Mouse (Mus musculus): Measurements from ENCODE around the gene Klhl31. TPM values are rescaled to one million over a fixed set of nuclear protein-coding genes. Genes with fewer than 3 reads are reported as not detected.

Klhl31 gene
- 100 to 1,000 TPM; 133 to 143 TPM for total RNA-seq (2021)

DNA sequence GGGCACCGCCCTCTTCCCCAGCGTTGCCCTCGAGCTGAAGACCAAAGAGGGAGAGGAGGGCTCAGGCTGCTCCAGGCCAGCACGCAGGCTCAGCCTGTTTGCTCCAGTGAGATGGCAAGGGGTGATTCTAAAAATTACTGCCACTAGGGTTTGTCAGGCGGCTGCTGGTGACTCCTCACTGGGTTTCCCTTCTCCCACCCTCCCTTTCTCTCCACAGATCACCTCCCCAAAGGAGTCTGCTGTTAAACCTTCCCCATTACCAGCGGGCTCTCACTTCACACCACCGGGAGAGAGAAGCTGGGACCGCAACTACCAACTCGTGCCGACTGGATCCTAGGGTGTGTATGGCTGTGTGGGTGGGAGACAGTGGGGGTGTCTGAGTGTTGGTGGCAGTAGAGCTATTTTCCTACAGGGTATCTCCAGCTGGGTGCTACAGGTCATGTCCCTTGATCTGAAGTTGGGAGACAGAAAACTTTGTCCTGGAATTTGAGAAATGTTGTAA is at the start of gene Klhl31:
TSS of gene Klhl31 (plus strand) at position 51 of the 502 bp plus-strand sequence.
- peak in 1 of 2 experiments; percentile 57 for DNase-seq

DNA sequence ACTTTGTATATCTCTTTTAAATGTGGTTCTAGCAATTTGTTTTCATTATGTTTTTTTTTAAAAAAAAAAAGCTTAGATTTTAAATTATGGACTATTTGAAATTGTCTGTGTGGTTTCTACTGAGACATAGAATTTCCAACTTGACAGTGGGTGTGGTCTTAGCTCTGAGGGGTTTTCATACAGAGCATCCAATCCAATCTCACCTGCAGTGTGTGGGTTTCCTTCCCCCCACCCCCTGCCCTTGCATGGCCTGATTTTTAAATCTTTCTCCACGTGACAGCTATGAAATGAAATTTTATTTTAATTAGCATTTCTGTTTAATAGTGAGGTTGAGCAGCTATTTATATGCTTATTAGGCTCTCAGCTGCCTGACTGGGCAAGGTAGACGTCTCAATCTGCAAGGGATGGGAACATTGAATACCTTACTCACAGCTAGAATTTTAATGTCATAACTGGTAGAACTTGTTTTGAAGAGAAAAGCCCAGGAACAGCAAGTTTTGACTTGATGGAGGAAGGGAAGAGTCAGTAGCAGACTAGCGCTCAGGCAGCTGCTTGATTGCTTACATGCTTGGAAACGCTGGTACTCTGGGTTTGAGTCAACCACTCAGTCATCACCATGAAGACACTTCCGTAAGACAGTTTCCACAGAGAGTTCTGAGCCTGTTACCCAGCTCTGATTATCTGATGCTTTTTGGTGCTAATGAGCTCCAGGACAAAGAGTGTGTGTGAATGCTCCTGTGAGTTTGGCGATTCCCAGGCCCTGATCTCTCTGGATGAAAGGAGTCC is 49.3 kb upstream of the Klhl31 start:
- DNase-seq, result no peak
- intact Hi-C loops (cut with DNase I), result no loop called here

More for the DNA sequence above, at the start of gene Klhl31:
- intact Hi-C loops (cut with DNase I), result loop anchor here (2.0 kb wide), 1 partner anchor 24 kb away; no protein-coding TSS in a partner anchor

DNA sequence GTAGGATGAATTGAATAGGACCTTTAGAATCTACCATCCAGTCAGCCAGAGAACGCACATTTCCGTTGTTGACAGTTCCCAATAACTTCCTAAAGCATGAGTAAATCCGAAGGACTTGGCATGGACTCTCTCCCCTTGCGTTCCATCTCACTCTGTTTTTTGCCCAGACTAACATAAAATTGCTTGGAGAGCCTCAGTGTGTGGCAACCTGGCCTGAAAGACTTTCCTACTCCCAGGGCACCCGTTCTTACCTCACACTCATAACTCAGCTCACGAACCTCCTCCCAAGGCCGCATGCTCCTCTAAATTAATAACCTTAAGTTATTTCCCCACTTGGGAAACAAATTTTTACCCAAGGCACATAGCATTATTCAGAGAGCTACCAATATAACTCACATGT is 48.7 kb upstream of the Klhl31 start:
- intact Hi-C loops (cut with DNase I), result no loop called here
- no peak for DNase-seq

DNA sequence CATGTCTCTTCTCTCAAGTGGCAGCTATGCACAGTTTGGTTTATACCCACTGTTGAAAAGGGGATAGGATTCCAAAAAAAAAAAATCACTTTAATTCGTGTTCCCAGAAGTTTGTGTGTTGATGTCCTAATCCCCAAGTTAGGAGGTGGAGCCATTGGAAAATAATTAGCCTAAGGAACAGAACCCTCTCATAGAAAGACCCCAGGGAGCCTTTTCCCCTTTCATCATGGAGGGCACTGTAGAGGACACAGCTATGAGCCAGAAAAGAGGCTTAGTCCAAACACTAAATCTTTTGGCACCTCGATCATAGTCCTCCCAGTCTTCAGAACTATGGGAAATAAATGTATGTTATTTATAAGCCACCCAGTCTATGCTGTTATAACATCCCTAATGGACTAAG is 46.8 kb upstream of the Klhl31 start:
- no peak for DNase-seq
- intact Hi-C loops (cut with DNase I), result no loop called here

DNA sequence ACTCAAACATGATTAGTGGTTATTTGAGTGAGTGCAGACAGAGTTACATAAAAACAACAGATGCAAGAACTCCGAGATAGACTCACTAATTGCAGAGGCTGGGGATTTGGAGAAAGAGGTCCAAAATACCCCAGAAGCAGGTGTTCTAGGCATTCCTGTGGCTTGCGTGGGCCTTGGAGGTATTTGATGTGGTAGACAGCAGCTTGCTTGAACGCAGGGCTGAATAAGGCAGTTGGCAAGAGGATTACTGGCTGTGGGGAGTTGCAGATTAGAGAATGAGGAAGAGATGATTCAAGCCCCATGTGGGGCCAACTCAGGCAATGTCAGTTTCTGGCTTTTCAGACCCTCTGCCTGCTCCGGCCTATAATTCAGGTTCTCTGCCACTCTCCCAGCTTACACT is 43.9 kb upstream of the Klhl31 start:
- intact Hi-C loops (cut with DNase I), result no loop called here
- no peak for DNase-seq

DNA sequence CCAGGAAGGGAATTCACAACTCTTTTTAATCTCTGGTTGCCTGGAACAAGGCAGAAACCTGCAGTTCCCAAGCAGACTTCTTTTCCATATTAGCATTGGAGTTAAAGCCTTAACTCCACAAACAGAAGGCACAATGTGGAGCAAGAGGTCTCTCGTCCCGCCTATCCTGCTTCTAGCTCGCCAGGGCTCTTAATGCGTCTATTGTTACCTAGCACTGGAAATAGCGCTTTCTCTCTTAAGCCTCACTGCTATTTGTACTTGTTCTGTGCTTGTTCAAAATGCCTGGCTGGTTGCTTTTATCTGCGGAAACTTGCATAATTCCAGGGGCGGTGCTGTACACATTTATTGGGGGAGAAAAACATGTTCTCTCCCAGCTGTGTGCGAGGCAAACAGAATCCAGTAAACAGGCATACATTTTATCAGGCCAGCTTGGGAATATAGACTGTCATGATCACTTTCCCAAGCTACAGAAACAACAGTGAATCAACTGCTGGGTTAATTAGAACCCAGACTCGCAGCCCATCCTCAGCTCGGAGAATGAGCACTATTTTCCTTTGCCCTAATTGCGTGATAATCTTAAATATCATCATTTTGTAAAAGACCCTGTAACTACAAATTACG is 41.2 kb upstream of the Klhl31 start:
- intact Hi-C loops (cut with DNase I), result loop anchor here (5.0 kb wide), 1 partner anchor 442 kb away; no protein-coding TSS in a partner anchor
- DNase-seq, result no peak

DNA sequence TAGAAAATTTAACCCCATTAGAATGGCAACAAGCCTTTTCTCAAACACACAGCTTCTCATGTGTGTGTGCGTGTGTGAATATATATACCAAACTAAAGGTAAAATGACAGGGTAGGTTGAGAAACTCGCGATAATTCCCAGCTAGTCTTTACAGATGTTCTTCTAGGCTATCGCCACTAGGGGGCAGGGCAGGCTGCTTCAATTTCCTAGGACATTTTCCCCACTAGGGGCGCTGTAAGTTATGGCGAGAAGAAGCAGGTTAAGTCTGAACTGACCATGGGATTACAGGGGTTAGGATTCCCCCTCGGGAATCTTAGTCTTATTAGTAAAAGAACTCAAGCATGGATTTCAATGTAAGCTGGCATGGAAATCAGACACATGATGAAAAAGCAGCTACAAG is 39.9 kb upstream of the Klhl31 start:
- DNase-seq, result peak; percentile 81
- intact Hi-C loops (cut with DNase I), result loop anchor here (1.0 to 5.0 kb wide), 2 partner anchors 185 to 441 kb away; no protein-coding TSS in a partner anchor

DNA sequence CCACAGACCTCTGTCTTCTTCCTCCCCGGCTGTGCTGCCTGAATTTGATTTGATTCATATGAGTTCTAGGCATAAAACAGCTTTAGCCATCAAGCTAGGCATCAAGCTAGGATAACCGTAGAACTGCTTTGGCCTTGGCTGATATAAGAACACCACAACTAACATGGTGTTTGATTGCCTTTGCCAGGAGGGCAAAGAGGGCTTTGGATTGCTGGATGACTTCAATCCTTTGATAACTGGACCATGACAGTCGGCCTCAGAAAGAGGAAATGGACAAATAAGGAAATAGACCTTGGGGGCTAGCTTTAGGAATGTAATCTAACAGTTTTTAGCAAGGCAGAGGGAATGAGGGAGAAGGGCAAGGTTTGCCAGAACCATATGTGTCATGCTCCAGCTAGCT is 37.7 kb upstream of the Klhl31 start:
- intact Hi-C loops (cut with DNase I), result loop anchor here (5.0 kb wide), 1 partner anchor 439 kb away; no protein-coding TSS in a partner anchor
- DNase-seq, result no peak

DNA sequence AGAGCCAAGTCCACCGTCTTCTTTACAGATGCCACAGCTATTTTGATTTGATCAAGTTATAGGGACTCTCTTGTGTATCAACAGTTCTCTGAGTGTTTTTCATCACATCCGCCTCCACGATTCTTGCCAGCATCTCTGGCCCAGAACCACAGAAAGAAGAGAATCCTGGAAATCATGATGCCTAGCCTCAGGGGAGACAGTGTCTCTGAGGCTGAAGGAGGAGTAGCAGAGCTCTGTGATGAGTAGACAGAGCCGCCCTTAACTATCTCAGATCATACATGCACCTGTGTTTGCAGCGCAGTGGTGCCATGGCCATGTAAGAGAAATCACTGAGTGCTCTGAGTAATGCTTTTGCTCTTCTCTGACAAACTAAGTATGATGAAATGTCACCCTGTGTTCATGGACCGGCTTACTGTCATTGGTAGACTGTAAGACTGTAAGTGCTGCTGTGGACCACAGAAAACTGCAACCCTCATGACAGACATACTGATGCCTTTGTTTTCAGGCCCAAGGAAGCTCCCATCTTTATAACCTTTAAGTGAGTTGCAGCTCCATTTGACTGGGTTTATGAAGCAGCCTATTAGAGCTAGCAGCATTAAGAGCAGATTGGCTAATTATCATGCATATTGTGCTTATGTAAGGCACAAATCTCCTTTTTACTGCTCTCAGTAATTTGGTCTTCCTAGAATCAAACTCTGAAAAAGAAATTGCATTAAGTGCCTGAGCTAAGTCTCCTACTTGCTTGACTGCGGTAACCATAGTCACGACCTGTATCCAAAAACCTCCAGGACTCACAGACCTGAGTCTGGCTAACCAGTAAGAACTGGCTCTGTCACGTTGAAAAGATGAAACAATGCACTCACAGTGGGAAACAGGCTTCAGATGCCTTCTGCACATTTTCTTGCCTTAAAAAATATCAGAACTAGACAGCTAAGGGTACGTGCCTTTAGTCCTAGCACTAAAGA is 33.7 kb upstream of the Klhl31 start:
- intact Hi-C loops (cut with DNase I), result no loop called here
- no peak for DNase-seq

DNA sequence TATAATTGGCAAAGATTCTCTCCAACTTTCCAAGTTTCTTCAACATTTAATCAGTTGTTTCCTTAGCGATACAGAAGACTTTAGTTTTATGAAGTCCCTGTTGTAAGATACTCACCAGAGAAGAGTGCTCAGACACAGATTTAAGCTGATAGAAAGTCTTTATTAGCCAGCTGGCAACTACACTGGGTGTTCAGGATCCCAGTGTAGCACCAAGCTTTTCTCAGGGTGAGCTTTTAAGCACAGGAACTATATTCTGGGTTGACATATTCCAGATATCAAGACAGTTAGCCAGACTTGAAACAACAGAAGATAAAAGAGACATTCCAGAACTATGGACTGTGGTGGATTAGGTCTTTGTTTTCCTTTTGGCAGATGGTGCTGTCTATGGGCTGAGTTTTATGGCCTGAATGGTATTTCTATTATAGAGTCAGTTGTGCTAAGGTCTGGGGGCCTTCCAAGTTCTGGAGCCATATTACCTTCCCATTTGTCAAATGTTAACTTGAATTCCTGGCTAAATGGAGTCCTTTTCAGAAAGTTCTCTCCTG is 32.3 kb upstream of the Klhl31 start:
- intact Hi-C loops (cut with DNase I), result no loop called here
- no peak for DNase-seq

DNA sequence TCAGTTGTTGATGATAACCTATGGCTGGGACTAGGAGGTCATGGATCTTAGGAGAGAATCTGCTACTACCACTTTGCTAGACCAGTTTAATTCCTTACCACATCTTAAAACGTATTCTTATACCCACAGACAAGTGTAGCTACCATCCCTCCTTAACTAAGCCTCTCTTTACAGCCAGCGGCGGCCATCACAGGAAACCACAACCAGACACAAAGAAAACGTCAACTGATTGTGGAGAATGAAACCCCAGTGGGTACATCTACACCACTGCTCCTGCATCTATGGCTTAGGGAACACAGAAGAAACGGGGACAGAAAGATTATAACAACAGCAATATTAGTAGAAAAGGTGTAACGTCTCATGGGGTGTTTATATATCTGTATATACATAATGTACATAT is 29.0 kb upstream of the Klhl31 start:
- intact Hi-C loops (cut with DNase I), result no loop called here
- no peak for DNase-seq

DNA sequence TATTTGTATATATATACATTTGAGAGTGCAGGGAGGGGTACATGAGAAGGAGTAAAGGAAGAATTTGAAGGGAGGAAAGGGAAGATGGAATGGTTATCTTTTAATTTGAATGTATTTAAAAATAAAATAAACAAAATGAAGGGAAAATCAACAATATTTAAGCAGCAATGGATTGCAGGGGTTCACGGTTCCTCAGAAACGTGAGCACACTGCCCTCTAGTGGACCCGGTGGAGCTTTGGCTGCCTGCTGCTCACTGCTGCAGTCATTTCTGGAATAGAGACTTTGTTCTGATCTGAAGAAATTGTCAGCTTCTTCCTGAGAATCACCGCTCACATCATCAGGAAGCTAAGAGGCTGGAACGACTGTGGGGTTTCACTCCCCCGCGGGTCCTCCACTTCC is 28.5 kb upstream of the Klhl31 start:
- intact Hi-C loops (cut with DNase I), result no loop called here
- no peak for DNase-seq

DNA sequence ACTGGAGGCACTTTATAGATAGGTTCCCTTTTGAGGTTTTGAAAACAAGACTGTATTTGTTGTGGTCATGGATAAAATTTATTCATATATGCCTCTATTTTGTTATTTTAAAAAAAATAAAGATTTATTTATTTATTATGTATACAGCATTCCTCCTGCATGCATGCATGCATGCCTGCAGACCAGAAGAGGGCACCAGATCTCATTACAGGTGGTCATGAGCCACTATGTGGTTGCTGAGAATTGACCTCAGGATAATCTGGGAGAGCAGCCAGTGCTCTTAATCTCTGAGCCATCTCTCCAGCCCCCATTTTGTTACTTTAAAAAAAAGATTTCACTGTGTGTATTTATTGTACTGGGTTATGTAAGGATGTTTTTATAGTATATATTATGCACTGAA is 25.5 kb upstream of the Klhl31 start:
- DNase-seq, result no peak

DNA sequence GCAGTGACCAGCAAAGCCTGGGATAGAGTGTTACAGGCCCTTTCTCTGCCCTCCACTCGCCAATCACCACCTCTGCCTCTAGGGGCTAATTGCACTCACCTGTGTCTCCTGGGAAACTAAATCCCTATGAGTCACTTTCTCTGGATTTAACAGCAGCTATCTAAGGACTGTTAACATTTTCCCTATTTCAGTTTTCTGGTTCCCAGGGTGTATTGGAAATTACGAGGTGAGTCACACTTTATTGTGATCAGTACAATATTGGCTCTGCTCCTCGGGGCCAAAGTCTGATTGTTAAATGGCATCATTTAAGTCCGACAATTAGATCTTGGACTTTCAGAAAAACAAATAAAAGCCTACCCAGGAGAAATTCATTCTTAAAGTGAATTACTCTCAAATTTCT is 24.0 kb upstream of the Klhl31 start:
- intact Hi-C loops (cut with DNase I), result loop anchor here (2.0 to 5.0 kb wide), 3 partner anchors 24 to 170 kb away; partner anchors contain the start of gene Klhl31
- no peak for DNase-seq

More for the DNA sequence above, 25.5 kb upstream of the Klhl31 start:
- intact Hi-C loops (cut with DNase I), result loop anchor here (5.0 kb wide), 2 partner anchors 46 to 171 kb away; no protein-coding TSS in a partner anchor

DNA sequence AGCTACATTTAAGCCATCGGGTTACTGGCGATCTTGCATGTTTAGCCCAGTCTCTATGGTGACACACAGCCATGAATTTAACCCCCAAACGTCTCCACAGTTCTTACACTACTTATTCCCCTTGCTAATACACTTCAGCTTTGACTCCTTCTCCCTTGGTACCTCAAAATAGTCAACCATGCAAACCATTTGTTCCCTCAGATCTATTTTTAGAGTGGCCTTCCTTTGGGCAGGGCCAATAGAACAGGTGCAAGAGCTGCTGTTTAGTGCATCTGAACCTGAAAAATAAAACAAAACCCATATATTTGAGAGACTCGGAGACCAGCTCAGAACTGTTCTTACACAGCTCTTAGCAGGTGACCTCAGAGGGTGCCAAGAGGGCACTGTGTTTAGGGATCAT is 20.4 kb upstream of the Klhl31 start:
- DNase-seq, result no peak
- intact Hi-C loops (cut with DNase I), result no loop called here

DNA sequence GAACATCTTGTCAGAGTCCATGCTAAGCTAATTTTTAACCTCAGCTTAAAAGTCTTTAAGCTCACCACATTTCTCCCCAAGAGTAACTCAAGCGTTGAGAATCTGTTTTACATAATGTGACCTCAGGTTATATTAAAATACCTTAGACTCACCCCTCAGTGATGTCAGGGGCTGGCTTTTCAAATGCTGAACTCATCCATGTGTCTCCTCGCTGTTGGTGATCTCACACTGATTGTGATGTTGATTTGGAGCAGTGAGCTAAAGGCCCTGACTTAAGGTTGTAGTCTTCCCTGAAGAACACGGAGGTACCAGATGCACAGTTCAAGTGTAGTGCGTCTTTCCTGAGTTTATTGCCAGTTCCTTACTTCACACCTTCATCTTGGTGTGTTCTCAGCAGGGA is 19.5 kb upstream of the Klhl31 start:
- DNase-seq, result no peak
- intact Hi-C loops (cut with DNase I), result no loop called here

DNA sequence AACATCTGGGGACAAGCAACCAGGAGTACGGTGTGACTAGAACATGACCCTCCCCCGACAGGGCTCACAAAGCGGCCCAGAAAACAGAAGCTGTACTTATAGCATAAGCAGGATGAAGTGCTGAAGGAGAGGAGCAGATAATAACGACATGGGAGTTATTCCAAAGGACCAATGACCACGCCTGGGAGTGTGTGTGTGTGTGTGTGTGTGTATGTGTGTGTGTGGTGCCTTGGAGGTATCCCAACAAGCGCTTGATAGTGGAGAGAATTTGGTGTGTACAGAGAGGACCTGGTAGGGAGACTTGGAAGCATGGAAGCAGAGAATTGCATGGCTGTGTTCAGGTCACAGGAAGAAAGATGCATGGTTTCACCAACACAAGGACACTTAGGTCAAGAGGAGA is 18.5 kb upstream of the Klhl31 start:
- intact Hi-C loops (cut with DNase I), result no loop called here
- no peak for DNase-seq

DNA sequence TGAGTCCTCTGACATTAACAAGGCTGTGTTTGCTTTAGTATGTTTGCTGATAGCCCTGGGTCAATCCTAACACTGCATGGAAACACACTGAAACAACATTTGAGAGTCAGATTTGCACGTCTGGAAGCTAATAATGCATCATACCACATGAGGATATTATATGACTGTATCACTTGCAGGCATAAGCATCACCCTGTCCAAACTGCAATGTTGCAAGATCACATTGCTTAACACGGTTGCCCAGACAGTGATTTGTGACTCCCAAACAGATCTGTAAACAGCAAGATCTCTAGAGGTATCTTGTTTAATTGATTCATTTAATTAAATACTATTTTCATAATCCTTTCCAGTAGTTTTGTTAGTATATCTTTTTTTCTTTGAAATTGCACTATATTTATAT is 17.9 kb upstream of the Klhl31 start:
- intact Hi-C loops (cut with DNase I), result no loop called here
- no peak for DNase-seq

DNA sequence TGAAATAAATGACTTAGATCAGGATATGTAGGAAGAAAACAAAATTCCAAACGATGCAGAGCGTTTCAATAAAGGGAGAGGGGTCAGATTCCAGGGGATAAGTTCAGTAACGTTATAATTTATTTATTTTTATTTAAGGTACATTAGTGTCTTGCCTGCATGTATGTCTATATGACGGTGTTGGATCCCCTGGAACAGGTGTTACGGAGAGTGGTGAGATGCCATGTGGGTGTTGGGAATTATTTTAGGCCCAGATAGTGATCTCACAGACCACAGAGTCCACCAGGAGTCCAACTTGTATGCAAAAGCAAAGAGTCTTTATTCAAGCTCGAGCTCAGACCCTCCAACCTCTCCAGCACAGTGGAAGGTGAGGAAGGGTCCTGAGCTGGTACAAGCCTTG is 16.2 kb upstream of the Klhl31 start:
- intact Hi-C loops (cut with DNase I), result no loop called here
- DNase-seq, result no peak

DNA sequence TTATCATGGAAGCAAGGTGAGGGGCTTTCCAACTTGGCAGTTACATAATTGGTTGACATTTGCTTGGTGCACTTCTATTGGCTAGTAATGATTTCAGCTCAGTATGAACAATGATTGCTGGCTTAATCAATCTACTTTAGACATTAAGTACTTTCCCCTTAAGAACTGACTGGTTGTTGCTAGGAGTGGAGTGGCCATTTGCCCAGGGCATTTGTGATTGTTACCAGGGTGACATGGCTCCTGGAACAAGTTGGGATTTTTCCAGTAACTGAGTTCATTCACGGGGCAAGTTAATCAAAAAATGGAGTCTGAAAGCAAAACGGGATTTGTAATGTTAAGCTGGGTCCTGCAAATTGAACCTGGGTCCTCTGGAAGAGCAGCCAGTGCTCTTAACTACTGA is 15.8 kb upstream of the Klhl31 start:
- intact Hi-C loops (cut with DNase I), result no loop called here
- DNase-seq, result peak; percentile 32 to 43

Measured in heart, postnatal 36 days (tissue).